Mouse (Mus musculus): ENCODE measurements around the gene Ifnar1.

- TF ChIP-seq CTCF (IDR thresholded peaks at IDR 0.05; ENCODE audit: low read depth, low read length) = no peak
- no peak for TF ChIP-seq GATA1 (IDR thresholded peaks at IDR 0.05; ENCODE audit: borderline replicate concordance, low read length)
- TF ChIP-seq GATA2 (IDR thresholded peaks at IDR 0.05; ENCODE audit: borderline replicate concordance, low read depth, low read length) = no peak
- peak; percentile 57 for TF ChIP-seq TAL1 (conservative IDR thresholded peaks at IDR 0.05; ENCODE audit: low read depth, low read length)
- no peak for TF ChIP-seq POLR2AphosphoS5 (IDR thresholded peaks at IDR 0.05; ENCODE audit: insufficient replicate concordance, low read depth, low read length)
Observed at GRCm38 (mm10) chr16:91537065-91537464, 52.0 kb downstream of the Ifnar1 start.
